Mouse (Mus musculus) c-Kit-positive CD71-positive TER-119-positive erythroid progenitor cells, embryonic 14.5 days (primary cell): ENCODE data around the gene Uvrag.

Source experiments
- DNase-seq: peaks from one replicate; pipeline ENCODE4 v3.0.0-alpha.2; 2013; ENCODE audit warnings: low spot score

Uvrag gene

DNA sequence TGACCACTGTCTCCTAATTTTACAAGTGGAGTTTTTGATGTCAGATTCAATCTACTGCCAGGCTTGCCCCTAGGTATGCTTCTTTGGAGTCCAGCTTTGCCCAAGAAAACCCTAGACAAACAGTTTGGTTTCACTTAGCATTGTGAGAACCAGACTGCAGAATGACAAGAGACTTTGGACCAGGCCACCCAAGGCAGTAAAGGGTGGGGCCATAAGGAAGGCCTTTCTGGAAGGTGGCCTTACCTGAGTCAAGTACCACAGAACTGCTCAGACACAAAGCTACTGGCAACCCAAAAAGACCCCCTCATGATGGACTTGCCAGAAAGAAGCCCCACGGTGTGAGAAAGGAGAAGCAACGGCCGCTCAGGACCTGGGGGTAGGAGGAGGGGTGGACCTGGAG is 297.9 kb downstream of the Uvrag start:
- DNase-seq, result no peak

DNA sequence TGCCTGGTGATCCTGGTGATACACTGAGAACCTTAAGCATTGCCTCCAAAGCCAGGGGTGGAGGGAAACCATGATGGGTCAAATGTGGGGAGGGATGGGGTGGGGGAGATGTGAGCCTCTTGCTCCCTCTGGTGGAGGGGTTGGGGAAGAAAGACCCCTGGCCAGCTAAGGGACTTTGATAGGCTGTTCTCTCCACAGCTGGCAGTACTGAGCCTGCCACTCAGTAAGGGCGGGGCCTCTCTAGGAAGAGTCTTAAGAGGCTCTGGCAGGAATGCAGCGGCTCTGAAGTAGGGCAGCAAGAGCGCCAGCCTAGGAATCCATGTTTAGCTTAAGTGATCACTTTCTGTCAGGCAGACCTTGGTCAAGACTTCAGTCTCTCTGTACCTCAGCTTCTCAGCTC is 299.1 kb downstream of the Uvrag start:
- DNase-seq, result no peak

DNA sequence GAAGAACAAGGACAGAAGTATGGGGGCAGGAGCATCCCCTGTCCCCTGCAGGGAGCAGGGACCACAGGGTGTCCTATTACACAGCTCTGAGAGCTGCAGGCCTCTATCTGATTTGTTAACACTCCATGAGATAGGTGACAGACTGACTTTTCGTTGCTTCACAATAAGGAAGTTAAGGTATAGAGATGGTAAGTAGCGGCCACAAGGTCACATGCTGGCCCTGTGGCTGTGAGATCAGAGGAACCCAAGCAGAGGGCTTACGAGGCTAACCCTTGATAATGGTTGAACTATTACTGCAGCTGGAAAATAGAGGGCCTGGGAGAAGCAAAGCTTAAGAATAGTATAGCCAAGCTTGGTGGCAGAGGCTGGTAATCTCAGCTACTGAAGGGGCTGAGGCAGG is 300.2 kb downstream of the Uvrag start:
- DNase-seq, result no peak

DNA sequence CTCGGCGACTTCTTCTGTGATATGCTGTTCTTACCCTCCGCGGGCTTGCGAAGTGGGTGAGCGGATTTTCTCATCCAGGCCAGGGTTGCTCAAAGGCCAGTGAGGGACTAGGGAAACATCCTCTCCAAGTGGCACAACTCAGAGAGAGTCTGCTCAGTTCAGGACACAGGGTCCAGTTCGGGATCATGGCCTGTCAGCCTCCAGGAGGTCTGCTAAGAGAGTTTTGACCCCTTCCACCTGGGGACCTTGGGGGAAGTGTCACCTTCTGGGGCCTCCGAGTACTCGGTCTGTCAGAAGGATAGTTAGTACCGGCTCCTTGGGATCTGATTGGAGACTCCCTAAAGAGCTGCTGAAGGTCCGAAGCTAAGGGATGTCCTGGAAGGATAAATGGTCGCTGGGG is 301.6 kb downstream of the Uvrag start:
- no peak for DNase-seq

DNA sequence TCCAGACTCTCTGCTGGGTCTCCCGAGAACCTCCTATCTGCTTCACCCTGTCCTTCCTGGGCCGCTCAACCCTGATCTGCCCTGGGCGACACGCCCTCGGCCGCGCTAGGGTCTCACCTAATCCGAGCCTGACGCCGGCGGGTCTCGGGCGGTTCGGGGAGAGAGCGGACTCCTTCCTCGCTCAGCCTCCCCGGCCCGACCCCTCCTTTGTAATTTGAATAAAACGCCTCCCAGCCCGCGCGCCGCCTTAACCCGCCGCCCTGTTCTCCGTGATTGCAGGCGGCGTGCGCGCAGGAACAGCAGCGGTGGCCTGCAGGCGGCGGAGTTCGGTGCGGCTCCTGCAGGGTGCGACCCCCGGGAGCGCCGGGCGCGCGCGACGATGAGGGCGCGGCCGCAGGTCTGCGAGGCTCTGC is 302.2 kb downstream of the Uvrag start:
- DNase-seq, result no peak

DNA sequence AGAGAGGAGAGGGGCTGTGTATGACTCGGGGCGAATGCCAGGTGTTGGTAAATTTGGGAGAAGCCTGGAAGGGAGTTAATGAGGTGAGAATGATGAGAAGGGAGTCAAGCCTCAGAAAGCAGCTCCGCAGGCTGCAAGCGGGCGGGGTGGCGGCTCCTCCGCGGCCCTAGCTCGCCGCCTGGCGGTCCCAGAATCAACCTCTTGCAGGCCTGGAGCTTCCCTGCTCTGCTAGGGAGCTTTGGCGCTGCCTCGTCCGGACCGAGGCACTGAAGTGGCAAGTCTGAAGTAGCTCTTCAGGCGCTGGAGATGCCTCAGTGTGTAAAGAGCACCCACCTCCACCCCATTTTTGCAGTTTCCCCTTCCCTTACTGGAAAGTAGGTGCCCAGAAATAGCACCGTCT is 303.0 kb downstream of the Uvrag start:
- DNase-seq, result peak; percentile 15

DNA sequence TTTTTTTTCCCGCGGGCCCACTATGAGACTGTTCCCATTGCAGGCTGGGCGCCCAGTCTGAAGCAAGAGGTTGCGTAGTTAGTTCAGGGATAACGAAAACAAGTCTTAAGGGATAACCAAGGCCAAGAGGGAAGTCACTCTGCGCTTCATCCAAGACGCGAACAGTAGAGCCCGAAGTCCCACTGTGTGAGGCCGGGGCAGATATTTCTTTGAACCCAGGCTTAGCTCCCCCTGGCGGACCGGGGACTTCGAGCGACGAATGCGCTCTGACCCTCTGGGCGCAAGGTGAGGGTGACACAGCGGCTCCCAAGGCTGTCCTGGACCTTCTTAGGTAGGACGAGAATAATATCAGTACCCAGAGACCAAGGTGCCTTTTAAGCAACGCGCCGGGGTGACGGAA is 304.3 kb downstream of the Uvrag start:
- DNase-seq, result peak; percentile 18

DNA sequence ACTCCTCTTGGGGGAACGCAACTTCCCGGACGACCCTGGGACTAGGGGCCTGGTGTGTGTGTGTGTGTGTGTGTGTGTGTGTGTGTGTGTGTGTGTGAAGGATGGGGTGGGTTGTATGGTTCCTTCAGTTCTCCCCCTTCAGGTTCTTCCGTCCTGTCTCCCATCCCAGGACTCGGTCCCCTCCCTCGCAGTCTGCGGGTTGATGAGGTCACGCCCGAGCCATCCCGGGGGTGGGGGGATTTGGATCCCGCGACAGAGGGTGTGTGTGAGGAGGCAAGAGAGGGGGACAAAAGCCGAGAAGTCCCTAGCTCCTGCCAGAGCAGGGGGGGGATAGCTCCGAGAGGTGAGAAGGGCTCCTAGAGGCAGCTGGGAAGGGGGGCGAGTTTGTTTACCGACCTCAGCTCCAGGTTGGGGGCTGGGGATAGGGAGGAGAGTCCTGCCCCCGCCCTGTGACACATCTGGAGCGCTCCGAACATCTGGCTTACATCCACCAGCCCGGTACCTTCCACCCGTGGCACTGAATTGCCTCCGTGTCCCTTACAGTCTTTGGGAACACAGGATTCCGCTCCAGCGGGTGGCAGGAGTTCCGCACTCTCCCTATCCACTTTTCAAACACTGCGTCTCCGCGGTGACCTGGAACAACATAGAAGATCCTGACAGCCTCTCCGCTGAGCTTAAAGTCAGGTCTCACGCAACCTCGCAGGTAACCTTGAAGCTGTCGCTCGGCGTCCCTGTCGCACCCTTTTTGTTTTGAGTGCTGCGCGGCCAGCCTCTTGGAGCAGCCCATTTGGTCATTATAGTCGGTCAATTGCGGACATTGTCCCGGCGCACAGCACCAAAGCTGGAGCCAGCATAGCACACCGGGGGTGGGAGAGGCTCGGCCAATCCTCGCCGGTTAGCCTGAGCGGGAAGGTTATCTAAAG is 305.2 kb downstream of the Uvrag start:
- DNase-seq, result no peak
